Mouse (Mus musculus) retina, postnatal 1 day (tissue): ENCODE data around the gene Fbxo7.
"Not testable (repeated sequence)": the region's sequence is repeated elsewhere in the genome, so short reads cannot be mapped to it uniquely, and the experiment has no call there.

Experiments
- DNase-seq: peaks from one replicate; pipeline ENCODE4 v3.0.0-alpha.2; 2012

Fbxo7 gene

DNA sequence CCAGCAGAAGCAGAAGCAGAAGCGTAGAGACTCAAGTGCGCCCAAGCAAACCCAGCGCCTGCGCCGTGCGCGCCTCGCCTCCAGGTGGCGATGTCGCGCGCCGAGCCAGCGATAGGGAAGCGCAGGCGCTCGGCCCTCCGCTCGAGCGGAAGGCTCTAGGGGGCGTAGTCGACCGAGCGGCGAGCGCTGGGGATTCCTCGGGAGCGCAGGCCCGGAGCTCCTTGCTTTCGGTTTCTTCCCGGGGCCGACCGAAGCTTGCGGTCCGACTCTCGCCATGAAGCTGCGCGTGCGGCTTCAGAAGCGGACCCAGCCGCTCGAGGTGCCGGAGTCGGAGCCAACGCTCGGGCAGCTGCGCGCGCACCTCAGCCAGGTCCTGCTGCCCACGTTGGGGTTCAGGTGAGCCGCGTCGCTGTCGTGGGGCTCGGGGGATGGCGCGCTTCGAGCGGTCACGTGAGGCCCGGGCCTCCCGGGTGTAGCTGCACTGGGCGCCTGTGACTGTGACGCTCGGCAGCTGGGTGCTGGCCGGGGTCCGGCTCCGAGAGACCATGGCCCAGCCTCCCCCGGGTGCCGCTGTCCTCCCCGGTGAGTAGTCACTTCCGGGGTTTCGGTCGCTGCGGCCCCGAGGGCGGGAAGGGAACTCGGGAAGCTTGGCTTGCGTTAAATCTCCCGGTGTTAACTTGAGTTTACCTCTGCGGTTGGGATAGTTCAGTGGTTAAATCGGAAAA, at the start of gene Fbxo7:
Fbxo7 (plus strand) TSS at position 224 of the 725 bp plus-strand sequence.
- peak; percentile 94 for DNase-seq

DNA sequence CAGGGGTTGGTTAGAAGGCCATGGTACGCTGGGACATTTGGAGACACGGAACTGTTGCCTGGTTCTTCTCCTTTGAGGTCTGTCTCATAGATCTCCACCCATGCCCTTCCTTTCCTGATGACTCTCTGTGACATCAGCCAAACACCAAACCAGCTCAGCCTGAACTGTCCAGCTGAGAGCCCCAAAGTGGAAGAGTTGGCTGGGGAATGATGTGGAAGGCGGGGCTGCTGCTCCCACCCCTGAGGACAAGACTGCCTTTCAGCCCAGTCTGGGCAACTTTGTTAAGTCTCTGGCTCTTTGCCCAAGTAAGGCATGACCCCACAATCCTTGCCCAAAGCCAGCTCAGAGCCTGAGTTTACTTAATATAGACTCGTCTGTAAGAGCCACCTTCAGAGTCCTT, 48.9 kb upstream of the Fbxo7 start:
- no peak for DNase-seq

DNA sequence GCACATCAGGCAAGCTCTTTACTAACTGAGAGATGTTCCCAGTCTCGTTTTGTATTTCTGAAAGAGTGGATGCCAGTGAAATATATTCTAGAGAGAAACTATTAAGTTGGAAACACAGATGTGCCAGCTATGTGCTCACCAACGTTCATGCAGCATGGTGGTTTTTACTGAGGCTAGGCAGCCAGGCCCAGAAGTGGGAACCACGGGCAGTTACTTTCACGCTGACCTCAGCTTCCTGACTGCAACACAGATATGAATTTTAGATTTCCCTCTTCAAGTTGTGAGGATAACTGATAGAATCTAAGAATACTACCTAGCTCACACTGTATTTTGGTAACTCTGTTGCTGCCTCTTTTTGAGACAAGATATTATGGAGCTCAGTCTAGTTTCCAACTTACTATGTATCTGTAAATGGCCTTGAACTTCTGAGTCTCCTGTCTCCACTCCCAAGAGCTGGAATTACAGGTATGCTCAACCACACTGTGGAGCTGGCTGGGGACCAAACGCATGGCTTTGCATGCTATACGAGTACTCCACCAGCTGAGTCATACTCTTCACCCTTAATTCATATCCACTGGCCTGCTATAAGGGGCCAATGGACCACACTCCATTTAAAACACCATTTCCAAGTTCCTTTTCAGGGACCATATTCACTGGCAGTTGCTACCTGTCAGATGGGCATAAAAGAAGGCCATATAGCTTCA, 32.2 kb upstream of the Fbxo7 start:
- DNase-seq = no peak

DNA sequence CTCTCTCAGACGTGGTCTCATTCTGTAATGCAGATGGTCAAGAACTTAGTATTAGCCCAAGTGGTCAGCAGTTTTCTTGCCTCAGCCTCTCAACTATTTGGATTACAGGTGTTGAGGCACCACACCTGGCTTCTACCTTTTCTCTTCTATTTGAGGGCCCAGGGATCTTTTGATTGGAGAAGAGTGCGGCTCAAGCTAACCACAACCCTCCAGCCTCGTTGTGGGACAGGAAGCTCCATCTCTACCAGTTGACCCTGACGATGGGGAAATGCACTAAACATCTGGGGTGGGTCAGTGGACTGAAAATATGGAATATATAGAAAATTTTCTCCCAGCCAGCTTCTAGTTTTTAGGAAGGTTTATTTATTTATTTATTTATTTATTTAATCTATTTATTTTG, 29.4 kb upstream of the Fbxo7 start:
- no peak for DNase-seq

DNA sequence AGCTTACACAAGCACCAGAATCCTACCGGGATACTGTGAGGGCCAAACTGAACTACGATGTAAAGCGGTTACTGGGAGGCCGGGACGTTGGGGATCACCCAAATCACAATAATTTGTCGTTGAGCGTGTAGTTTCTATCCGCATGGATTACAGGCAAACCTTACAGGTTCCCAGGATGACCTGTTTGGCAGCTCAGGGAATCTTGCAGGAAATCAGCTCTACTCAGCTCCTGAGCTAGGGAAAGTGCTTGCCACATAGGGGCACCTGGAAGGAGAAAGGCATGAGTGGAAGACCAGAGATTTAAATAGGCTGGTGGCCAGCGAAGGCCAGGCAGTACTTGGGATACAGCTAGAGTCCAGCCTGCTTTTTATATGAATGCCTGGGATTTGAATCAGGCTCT, 27.9 kb upstream of the Fbxo7 start:
- DNase-seq = no peak

DNA sequence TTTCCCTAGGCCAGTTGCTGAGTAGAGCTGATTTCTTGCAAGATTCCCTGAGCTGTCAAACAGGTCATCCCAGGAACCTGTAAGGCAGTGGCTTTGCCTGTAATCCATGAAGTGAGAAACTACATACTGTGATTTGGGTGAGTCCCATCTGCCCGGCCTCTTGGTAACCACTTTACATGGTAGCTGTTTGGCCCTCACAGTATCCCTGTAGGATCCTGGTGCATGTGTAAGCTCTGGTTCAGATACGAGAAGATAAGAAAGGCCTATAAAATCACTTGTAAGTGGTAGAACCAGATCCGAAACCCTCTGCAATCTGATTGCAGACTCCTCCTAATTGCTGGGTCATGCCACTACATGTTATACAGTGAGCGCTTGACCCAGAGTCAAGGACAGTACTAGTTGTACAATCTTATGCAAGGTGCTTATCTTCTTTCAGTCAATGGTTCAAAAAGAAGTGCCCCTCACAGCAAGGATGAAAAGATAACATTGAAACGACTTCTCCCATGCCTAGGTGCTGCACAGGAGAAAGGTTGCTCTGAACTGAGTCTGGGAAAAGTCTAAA, 27.1 kb upstream of the Fbxo7 start:
- DNase-seq = no peak

DNA sequence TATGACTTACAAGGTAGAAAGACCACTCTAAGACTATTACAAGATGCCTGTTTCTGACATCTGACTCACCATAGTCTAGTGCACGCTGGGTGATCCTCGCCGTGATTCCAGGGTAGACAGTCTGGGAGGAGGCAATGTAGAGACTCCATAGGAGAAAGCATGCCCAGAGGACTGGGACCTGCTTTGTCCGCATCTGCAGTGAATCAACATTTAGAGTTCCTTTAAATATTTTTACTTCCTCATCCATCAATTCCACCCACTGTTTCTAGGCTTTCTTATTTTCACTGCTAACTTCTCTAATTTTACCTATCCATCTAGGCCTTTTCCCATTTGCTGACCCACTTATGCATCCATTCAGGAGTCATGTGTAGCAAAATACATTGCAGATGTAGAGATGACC, 21.3 kb upstream of the Fbxo7 start:
- DNase-seq = no peak

DNA sequence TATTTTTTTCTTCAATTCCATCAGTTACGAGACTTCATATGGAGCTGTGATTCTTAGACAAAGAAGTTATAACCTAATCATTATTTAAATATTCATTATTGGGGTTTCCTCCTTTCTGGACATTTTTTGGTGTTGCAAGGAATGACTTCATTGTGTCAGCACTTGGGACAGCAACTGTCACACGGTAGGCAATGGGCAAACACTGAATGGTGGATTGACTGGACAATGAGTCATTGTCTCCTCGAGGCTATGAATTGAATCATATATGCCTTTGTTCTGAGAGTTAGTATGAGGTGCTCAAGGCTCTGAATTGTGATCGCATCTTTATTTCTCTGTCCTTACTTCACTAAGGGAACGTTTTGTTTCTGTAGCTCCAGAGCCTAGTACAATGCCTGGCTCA, 15.3 kb upstream of the Fbxo7 start:
- no peak for DNase-seq

DNA sequence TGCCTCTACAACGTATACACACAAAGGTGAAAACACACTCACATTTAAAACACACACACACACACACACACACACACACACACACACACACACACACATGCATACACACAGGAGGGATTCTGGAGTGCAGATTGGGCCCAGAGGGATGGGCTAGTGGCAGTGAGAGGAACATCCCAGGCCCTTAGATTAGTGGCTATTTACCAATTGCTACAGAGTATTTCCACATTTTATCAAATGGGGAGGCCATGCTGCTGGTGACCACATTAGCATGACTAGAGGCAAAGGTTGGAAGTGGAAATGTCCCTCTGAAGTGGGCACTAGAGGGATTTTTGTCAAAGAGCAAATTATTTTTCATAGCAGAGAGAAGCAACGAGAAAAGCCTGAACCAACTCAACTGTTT, 12.1 kb upstream of the Fbxo7 start:
- no peak for DNase-seq

DNA sequence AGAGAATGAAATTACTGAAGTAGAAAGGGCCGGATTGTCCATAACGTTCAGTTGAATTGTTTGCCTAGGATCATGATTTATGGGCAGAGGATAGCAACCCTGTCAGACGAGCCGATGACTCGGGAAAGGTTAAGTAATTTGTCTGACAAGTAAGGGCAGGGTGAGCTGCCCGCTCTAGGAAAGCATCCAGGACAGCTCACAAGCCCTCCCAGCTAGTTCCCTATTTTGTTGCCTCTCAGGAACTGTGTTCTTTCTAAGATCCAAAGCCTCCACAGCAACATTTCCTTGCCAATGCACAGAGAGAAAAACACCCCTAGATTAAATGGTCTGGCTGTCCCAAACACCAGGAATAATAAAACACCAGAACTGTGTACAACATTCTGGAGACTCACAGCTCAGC, 11.1 kb upstream of the Fbxo7 start:
- DNase-seq = no peak

DNA sequence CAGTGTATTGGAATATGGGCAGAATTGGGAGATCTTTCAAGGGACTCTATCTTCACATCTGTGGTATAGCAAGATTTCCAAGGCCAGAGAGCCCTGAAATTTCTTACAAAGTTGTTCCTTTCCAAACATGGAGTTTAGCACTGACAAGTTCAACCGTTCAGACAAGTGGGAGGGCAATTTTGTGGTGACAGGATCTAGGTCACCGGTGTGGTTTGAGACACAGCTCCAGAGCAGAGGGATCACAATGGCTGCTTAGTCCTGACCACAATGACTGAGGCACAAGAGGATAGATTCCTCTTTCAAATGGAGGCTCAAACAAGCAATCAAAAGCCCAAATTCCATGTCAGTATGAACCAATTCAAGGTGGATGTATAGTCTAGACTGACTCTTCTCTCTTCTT, 10.6 kb upstream of the Fbxo7 start:
- no peak for DNase-seq

DNA sequence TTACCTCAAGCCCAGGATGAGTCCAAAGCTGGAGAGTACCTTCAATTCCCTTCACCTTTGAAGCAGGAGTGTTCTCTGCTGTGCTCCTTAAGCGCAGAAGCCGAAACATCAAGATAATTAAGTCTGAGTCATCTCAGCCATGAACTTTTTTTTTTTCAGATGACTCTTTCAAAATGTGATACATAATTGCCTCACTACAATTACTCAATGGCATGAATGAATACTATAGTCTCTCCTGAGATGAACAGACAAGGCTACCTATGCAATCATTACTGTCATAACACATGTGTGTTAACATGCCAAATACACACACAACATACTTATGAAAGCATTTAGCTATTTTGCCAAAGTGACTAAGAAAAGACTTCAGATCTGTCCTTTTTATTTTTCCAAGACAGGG, 10.0 kb upstream of the Fbxo7 start, which contains the start of gene Bpifc:
Bpifc (minus strand) TSS at position 115 of the 400 bp plus-strand sequence.
- no peak for DNase-seq

DNA sequence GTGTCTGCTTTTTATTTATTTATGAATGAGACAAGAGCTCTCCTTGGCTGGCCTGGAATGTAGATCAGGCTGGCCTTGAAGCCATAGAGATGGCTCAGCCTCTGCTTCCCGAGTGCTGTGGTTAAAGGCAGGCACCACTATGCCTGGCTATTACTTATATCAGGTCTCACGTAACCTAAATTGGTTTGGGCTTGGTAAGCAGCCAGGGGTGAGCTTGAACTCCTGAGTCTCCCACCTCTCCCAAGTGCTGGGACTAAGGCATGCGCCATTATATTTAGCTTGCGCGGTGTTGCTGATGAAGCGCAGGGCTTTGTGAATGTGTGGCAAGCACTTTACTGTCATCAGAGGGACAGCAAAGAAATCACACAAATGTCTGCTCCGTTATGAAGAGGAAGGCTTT, 4.0 kb upstream of the Fbxo7 start:
- no peak for DNase-seq

DNA sequence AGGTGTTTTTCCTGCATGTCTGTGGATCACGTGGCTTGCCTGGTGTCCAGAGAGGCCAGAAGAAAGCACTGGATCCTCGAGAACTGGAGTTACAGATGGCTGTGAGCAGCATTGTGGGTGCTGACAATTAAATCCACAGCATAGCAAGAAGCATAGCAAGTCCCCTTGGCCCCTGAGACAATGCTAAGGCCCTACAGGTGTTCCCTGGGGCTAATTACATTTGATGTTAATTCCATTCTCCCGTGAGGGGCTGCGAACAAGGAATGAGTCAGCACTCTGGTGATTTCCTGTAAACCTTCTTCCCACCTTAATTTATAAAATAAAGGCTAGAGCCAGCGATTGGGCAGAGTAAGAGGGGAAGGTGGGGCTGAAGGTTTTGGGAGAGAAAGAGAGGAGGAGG, 3.0 kb upstream of the Fbxo7 start:
- no peak for DNase-seq

DNA sequence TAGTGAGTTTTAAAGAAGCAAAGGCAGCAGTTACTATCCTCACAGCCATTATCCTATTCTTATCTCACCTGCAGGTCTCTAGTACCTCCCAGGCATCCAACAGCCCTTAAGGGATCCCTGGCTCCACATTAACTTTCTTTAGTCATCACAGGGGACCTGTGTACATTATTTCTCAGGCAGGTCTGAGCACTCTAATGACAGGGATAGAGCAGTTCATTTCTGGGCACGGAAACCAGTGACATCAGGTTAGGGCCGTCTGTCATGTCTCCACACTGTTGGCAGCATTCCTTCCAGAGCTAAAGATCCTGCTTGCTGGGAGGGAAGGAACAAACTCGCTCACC, 394 bp upstream of the Fbxo7 start:
- DNase-seq = no peak

DNA sequence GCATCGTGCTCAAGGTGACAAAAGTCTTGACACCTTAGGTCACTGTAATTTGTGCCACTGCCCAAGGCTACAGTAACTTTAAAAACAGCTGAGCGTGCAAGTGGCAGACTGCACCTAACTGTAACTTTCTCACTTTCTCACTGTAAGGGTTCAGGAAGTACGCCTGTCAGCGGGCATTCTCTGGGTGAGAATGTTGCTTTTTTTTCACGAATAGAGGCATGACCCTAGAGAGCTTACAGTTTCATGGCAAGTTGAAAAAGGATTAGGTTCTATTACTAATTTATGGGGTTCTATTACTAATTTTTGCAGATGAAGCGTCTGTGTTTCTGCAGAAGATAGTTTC, 673 bp downstream of the Fbxo7 start:
- DNase-seq = no peak

DNA sequence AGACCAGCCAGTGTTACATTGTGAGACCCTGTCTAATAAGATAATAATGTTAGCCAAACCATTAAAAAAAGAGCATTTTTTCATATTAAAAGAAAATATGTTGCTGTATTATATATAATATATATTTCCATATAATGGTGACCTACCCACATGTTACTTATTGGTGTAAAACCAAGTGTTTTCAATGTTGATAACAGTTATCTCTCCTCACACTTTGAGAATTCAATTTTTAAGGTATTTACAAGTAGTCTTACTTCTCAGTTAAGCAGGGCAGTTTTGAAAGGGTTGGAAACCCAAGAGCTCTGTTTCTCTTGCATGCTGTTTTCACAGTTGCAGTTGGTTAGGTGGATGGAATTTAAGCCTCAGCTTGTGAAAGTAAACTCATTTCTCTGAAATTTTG, 1.4 kb downstream of the Fbxo7 start:
- DNase-seq = no peak

DNA sequence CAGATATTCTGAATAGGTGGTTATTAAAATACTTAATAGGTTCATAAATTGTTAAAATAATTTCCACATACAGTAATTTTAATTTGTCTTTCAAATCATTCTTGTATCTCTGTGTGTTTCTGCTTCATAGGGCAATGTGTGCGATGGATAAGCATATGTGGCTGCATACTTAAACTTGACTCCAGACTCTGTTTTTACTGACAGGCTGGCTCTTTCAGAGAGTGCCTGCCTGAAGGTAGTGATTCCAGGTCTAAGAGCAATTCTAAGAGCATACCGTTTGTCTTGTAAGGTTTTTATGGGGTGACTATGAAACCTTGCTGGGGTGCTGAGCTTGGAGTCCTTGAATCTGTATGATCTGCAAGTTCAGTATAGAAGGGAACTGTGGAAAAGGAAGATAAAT, 4.1 kb downstream of the Fbxo7 start:
- DNase-seq = no peak

DNA sequence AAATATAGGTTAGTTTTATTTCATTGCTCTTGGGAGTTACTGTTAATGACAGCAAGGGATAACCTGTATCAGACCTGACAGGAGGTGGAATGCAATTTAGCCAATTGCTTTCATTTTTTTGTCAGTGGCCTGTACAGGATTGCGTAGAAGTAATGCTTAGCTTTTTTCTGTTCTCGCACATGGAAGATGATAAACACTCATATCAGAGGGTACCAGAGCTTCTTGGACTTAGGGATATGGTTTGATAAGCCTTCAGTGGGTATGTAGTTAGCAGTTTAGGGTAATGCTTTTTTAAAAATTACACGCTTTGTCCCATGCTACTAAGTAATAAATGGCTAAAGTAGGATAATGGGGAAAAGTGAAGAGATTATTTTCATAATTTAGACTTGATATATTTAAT, 4.6 kb downstream of the Fbxo7 start:
- no peak for DNase-seq

DNA sequence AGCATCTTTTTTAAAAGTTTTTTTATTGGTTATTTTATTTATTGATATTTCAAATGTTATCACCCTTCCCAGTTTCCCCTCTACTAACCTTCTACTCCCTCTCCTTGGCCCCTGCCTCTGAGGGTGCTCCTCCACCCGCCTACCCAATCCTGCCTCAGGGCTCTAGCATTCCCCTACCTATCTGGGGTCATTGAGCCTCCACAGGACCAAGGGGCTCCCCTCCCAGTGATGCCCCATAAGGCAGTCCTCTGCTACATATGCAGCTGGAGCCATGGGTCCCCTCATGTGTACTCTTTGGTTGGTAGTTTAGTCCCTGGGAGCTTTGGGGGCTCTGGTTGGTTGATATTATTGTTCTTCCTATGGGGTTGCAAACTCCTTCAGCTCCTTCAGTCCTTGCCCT, 5.0 kb downstream of the Fbxo7 start:
- not testable (repeated sequence) for DNase-seq

DNA sequence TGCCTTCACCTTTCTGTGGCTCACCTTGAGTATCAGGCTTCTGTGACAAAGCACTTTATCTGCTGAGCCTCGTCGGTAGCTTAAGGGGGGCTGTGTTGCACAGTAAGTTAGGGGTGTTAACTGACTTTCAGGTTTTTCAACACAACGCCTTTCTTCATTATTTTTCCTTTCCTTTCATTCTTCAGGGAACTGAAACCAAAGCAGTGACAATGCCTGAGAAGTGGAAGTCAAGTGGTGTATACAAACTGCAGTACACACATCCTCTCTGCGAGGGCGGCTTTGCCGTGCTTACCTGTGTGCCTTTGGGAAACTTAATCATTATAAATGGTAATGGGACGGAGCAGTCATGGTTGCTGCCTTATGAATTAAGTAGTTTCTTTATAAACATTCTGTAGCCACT, 9.0 kb downstream of the Fbxo7 start:
- no peak for DNase-seq

DNA sequence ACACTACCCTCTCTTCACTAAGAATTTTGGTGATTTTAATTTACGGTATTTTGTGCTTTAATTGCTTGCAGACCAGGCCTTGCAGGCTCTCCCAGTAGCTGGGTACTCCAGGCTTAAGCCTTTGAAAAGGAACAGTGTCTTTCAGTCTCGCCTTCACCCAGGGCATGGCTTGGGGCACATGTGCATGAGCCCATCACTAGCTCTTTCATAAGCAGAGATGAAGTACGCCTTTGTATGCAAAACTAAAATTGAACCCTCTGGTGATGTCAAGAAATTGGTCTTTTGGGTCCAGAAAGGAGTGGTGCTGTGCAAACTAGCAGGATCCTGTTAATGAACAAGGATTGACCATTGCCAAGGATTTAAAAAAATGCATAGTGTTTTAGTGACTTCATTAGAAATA, 10.7 kb downstream of the Fbxo7 start:
- DNase-seq = no peak

DNA sequence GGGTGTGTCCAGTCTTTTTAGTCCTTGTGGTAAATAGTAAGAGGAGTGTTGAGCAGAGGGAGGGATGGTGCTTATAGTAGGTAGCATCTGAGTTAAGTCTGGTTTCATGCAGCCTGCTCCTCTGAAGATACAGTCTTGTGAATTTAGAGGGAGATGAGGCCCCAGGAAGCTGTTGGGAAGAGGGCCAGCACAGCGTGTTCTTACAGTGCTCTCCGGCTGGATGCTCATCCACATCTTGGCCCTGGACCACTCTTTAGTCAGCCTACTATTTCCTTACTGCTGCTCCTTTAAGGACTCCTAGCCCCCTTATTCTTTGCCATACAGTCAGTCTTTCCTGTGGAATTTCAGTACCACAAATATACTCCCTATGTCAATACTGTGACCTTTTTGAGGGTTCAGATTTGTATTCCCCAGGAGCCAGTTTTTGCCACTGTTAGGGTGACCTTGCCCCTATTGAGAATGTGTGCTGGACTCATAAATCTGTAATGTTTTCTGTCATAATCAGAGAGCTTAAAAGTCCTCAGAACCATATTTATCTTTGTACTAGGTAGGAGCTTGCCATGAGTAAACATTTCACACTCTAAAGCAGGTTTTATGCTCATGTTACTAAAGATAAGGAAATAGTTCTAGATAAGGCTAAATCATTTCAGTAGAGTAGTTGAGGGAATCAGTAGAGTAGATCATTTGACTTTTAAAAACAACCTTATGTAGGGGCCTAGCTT, 12.4 kb downstream of the Fbxo7 start:
- no peak for DNase-seq

DNA sequence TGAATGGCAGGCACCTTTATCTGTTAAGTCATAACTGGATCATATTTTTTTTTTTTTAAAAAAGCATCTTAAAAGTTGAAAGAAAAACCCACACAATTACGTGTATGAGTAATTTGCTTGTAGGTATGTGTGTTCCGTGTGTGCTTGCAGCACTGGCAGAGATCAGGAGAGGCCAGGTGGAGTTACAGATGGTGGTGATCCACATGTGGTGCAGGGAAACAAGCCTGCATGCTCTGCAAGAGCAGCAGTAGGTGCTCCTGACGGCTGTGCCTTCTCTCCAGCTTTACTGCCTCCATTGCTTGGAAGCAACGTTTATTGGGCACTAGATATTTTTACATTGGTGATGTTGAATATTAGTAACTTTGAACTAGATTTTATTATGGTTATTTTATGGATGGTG, 21.9 kb downstream of the Fbxo7 start:
- DNase-seq = no peak
